Mouse (Mus musculus): ENCODE measurements around the gene Wipi2. TPM values are rescaled to one million over a fixed set of nuclear protein-coding genes. Genes with fewer than 3 reads are reported as not detected.

Wipi2 gene
- polyA plus RNA-seq, 1 experiment from 2014 or later = 62.0 TPM

- no peak for DNase-seq (ENCODE audit: low spot score)
- no peak within 1 kb of the TSS for H3K9ac ChIP-seq (ENCODE audit: low read length)
- WGBS = 75% methylated on average over 14 of the region's 14 CpGs
- no peaks in the 10 kb centered on the region for H3K27me3 ChIP-seq (ENCODE audit: control insufficient read depth, insufficient read depth, low read length)
- no peaks in the 10 kb centered on the region for H3K4me1 ChIP-seq (replicated peaks; ENCODE audit: control insufficient read depth, insufficient read depth, low read length)
- no peak within 1 kb of the TSS for H3K4me3 ChIP-seq (ENCODE audit: low read depth, low read length)
- no peak for ATAC-seq (replicated peaks; ENCODE audit: low FRiP score)
- no peak within 1 kb of the TSS for H3K27ac ChIP-seq (ENCODE audit: low read depth, low read length)
- H3K36me3 ChIP-seq (ENCODE audit: control insufficient read depth, insufficient read depth, low read length) = no peaks in the 10 kb centered on the region
- no peaks in the 10 kb centered on the region for H3K9me3 ChIP-seq (ENCODE audit: control insufficient read depth, low read length)
- no peak within 1 kb of the TSS for H3K4me2 ChIP-seq (ENCODE audit: low read depth, low read length, severe bottlenecking)
Observed at GRCm38 (mm10) chr5:142692248-142692647, 64.8 kb downstream of the Wipi2 start, which contains the start of gene Slc29a4. TSS of gene Slc29a4 (plus strand) at chr5:142692512.

- H3K9me3 ChIP-seq (ENCODE audit: control insufficient read depth, low read length) = no peaks in the 10 kb centered on the region
- no peaks in the 10 kb centered on the region for H3K36me3 ChIP-seq (ENCODE audit: control insufficient read depth, insufficient read depth, low read length)
- no peaks in the 10 kb centered on the region for H3K4me1 ChIP-seq (replicated peaks; ENCODE audit: control insufficient read depth, insufficient read depth, low read length)
- H3K4me2 ChIP-seq (ENCODE audit: low read depth, low read length, severe bottlenecking) = no peak overlapping the region
- no peak overlapping the region for H3K9ac ChIP-seq (ENCODE audit: low read length)
- ATAC-seq (replicated peaks; ENCODE audit: low FRiP score) (no peak), DNase-seq (ENCODE audit: low spot score) (no peak)
- H3K27ac ChIP-seq (ENCODE audit: low read depth, low read length) = no peak overlapping the region
- H3K4me3 ChIP-seq (ENCODE audit: low read depth, low read length) = no peak overlapping the region
- WGBS = 68% methylated on average over 12 of the region's 12 CpGs
- no peaks in the 10 kb centered on the region for H3K27me3 ChIP-seq (ENCODE audit: control insufficient read depth, insufficient read depth, low read length)
Observed at GRCm38 (mm10) chr5:142692971-142693737, 65.7 kb downstream of the Wipi2 start.

- Histone ChIP-seq H3K4me3 (ENCODE audit: low read depth, low read length) (no peak overlapping the region), H3K4me1 (replicated peaks; ENCODE audit: control insufficient read depth, insufficient read depth, low read length) (no peaks in the 10 kb centered on the region), H3K9me3 (ENCODE audit: control insufficient read depth, low read length) (no peaks in the 10 kb centered on the region), H3K27me3 (ENCODE audit: control insufficient read depth, insufficient read depth, low read length) (no peaks in the 10 kb centered on the region), H3K9ac (ENCODE audit: low read length) (no peak overlapping the region), H3K36me3 (ENCODE audit: control insufficient read depth, insufficient read depth, low read length) (no peaks in the 10 kb centered on the region), H3K4me2 (ENCODE audit: low read depth, low read length, severe bottlenecking) (no peak overlapping the region), H3K27ac (ENCODE audit: low read depth, low read length) (no peak overlapping the region)
- WGBS = 62% methylated on average over 8 of the region's 8 CpGs
- ATAC-seq (replicated peaks; ENCODE audit: low FRiP score) (no peak), DNase-seq (ENCODE audit: low spot score) (no peak)
Observed at GRCm38 (mm10) chr5:142693738-142694430, 66.4 kb downstream of the Wipi2 start.

GRCm38 (mm10) chr5:142694627-142695340, 67.3 kb downstream of the Wipi2 start:
- no peak overlapping the region for H3K9ac ChIP-seq (ENCODE audit: low read length)
- no peaks in the 10 kb centered on the region for H3K36me3 ChIP-seq (ENCODE audit: control insufficient read depth, insufficient read depth, low read length)
- ATAC-seq (replicated peaks; ENCODE audit: low FRiP score) (no peak), DNase-seq (ENCODE audit: low spot score) (peak; percentile 74)
- 12% methylated on average over 12 of the region's 12 CpGs for WGBS
- H3K9me3 ChIP-seq (ENCODE audit: control insufficient read depth, low read length) = no peaks in the 10 kb centered on the region
- H3K4me1 ChIP-seq (replicated peaks; ENCODE audit: control insufficient read depth, insufficient read depth, low read length) = no peaks in the 10 kb centered on the region
- H3K4me2 ChIP-seq (ENCODE audit: low read depth, low read length, severe bottlenecking) = no peak overlapping the region
- no peaks in the 10 kb centered on the region for H3K27me3 ChIP-seq (ENCODE audit: control insufficient read depth, insufficient read depth, low read length)
- H3K27ac ChIP-seq (ENCODE audit: low read depth, low read length) = no peak overlapping the region
- no peak overlapping the region for H3K4me3 ChIP-seq (ENCODE audit: low read depth, low read length)

GRCm38 (mm10) chr5:142696258-142696657, 68.8 kb downstream of the Wipi2 start:
- DNase-seq (ENCODE audit: low spot score) (no peak), ATAC-seq (replicated peaks; ENCODE audit: low FRiP score) (no peak)
- Histone ChIP-seq H3K36me3 (ENCODE audit: control insufficient read depth, insufficient read depth, low read length) (no peaks in the 10 kb centered on the region), H3K4me3 (ENCODE audit: low read depth, low read length) (no peak overlapping the region), H3K4me1 (replicated peaks; ENCODE audit: control insufficient read depth, insufficient read depth, low read length) (no peaks in the 10 kb centered on the region), H3K9ac (ENCODE audit: low read length) (no peak overlapping the region), H3K27me3 (ENCODE audit: control insufficient read depth, insufficient read depth, low read length) (peaks cover 6% of the 10 kb centered on the region; the same call in 1 of the 2 replicates), H3K4me2 (ENCODE audit: low read depth, low read length, severe bottlenecking) (no peak overlapping the region), H3K27ac (ENCODE audit: low read depth, low read length) (no peak overlapping the region), H3K9me3 (ENCODE audit: control insufficient read depth, low read length) (no peaks in the 10 kb centered on the region)
- 22% methylated on average over 6 of the region's 6 CpGs for WGBS

- no peak for ATAC-seq (replicated peaks; ENCODE audit: low FRiP score)
- Histone ChIP-seq H3K4me1 (replicated peaks; ENCODE audit: control insufficient read depth, insufficient read depth, low read length) (no peaks in the 10 kb centered on the region), H3K36me3 (ENCODE audit: control insufficient read depth, insufficient read depth, low read length) (no peaks in the 10 kb centered on the region), H3K4me3 (ENCODE audit: low read depth, low read length) (no peak overlapping the region), H3K9ac (ENCODE audit: low read length) (no peak overlapping the region), H3K9me3 (ENCODE audit: control insufficient read depth, low read length) (no peaks in the 10 kb centered on the region), H3K4me2 (ENCODE audit: low read depth, low read length, severe bottlenecking) (no peak overlapping the region), H3K27ac (ENCODE audit: low read depth, low read length) (no peak overlapping the region), H3K27me3 (ENCODE audit: control insufficient read depth, insufficient read depth, low read length) (peaks cover 9% of the 10 kb centered on the region; the same call in 1 of the 2 replicates)
- DNase-seq (ENCODE audit: low spot score) = no peak
- WGBS = 94% methylated on average over 6 of the region's 6 CpGs
Observed at GRCm38 (mm10) chr5:142696865-142697264, 69.4 kb downstream of the Wipi2 start.

GRCm38 (mm10) chr5:142697742-142698141, 70.2 kb downstream of the Wipi2 start:
- Histone ChIP-seq H3K4me3 (ENCODE audit: low read depth, low read length) (no peak overlapping the region), H3K36me3 (ENCODE audit: control insufficient read depth, insufficient read depth, low read length) (no peaks in the 10 kb centered on the region), H3K9ac (ENCODE audit: low read length) (no peak overlapping the region), H3K4me1 (replicated peaks; ENCODE audit: control insufficient read depth, insufficient read depth, low read length) (peaks cover 3% of the 10 kb centered on the region; the same call in 1 of the 2 replicates), H3K9me3 (ENCODE audit: control insufficient read depth, low read length) (no peaks in the 10 kb centered on the region), H3K27me3 (ENCODE audit: control insufficient read depth, insufficient read depth, low read length) (peaks cover 9% of the 10 kb centered on the region; the same call in 1 of the 2 replicates), H3K27ac (ENCODE audit: low read depth, low read length) (no peak overlapping the region), H3K4me2 (ENCODE audit: low read depth, low read length, severe bottlenecking) (no peak overlapping the region)
- WGBS = 77% methylated on average over 2 of the region's 2 CpGs
- ATAC-seq (replicated peaks; ENCODE audit: low FRiP score) (no peak), DNase-seq (ENCODE audit: low spot score) (no peak)

- peaks cover 9% of the 10 kb centered on the region; the same call in 1 of the 2 replicates for H3K27me3 ChIP-seq (ENCODE audit: control insufficient read depth, insufficient read depth, low read length)
- no peak overlapping the region for H3K27ac ChIP-seq (ENCODE audit: low read depth, low read length)
- ATAC-seq (replicated peaks; ENCODE audit: low FRiP score) (peak; percentile 2; the same call in 1 of the 2 replicates), DNase-seq (ENCODE audit: low spot score) (no peak)
- peak overlapping the region; percentile 95; the same call in 1 of the 2 replicates for H3K4me2 ChIP-seq (ENCODE audit: low read depth, low read length, severe bottlenecking)
- no peaks in the 10 kb centered on the region for H3K36me3 ChIP-seq (ENCODE audit: control insufficient read depth, insufficient read depth, low read length)
- no peaks in the 10 kb centered on the region for H3K9me3 ChIP-seq (ENCODE audit: control insufficient read depth, low read length)
- WGBS = 10% methylated on average over 15 of the region's 15 CpGs
- H3K4me3 ChIP-seq (ENCODE audit: low read depth, low read length) = no peak overlapping the region
- no peak overlapping the region for H3K9ac ChIP-seq (ENCODE audit: low read length)
- H3K4me1 ChIP-seq (replicated peaks; ENCODE audit: control insufficient read depth, insufficient read depth, low read length) = peaks cover 7% of the 10 kb centered on the region; the same call in 1 of the 2 replicates
Observed at GRCm38 (mm10) chr5:142700842-142701589, 73.5 kb downstream of the Wipi2 start.
